Mouse (Mus musculus): ENCODE results near the gene Syt6. TPM values are rescaled to one million over a fixed set of nuclear protein-coding genes. Genes with fewer than 3 reads are reported as not detected.

The Syt6 gene
- total RNA-seq (2014; rRNA removed): 43.3 and 44.2 TPM in 2 replicates
- 21.0 and 22.2 TPM in 2 replicates for polyA plus RNA-seq (2015; fragmentation: Nextera tagmentation; extraction: Ambion mirVana)

DNA sequence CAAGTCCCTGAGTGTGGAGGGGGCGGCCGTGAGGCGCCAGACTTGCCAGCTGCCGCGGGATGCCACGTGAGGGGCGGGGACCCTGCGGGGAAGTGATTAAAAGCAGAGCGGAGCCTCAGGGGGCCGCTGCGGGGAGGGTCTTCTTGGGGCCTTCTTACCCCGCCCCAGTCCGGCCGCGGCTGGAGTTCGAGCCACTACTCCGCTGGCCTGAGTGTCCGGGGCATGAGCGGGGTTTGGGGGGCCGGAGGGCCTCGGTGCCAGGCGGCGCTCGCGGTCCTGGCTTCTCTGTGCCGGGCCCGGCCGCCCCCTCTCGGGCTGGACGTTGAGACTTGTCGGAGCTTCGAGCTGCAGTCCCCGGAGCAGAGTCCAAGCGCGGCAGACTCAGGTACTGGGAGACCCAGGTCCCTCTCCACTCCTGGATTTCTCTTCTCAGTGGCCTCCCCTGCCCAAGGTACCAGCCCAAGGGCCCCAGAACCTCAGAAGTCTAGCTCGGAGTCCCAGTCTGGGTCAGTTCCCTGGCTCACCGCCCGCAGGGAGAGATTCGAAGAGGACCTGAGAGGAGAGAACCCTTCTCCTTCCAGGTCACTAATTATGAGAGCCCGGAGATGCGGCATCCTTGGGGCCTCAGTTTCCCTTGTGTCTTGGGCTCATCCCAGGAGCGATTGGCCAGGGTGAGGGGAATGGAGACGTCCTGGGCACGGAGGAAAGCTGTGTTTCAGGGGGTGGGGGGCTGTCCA is at the start of gene Syt6:
Syt6 (plus strand) TSS at position 76 of the 737 bp plus-strand sequence.
- Histone ChIP-seq H3K27me3 (ENCODE audit: insufficient read depth, low read length) (peaks cover 18% of the 10 kb centered on the region), H3K4me3 (ENCODE audit: low read depth, low read length) (peak within 1 kb of the TSS; percentile 54), H3K36me3 (ENCODE audit: insufficient read depth) (no peaks in the 10 kb centered on the region), H3K4me1 (ENCODE audit: insufficient read depth) (peaks cover 25% of the 10 kb centered on the region), H3K4me2 (ENCODE audit: low read depth) (peak within 1 kb of the TSS; percentile 81), H3K9me3 (ENCODE audit: low read length) (no peaks in the 10 kb centered on the region), H3K27ac (ENCODE audit: low read depth, low read length) (peak within 1 kb of the TSS; percentile 57), H3K9ac (peak within 1 kb of the TSS; percentile 69)
- peak; percentile 17; the same call in 1 of the 2 replicates for TF ChIP-seq CTCF (IDR thresholded peaks at IDR 0.05; ENCODE audit: low read depth)
- WGBS: under 1% methylated on average over 41 of the region's 44 CpGs
- ATAC-seq (peak; percentile 40; the same call in 1 of the 2 replicates), DNase-seq (peak; percentile 60)

DNA sequence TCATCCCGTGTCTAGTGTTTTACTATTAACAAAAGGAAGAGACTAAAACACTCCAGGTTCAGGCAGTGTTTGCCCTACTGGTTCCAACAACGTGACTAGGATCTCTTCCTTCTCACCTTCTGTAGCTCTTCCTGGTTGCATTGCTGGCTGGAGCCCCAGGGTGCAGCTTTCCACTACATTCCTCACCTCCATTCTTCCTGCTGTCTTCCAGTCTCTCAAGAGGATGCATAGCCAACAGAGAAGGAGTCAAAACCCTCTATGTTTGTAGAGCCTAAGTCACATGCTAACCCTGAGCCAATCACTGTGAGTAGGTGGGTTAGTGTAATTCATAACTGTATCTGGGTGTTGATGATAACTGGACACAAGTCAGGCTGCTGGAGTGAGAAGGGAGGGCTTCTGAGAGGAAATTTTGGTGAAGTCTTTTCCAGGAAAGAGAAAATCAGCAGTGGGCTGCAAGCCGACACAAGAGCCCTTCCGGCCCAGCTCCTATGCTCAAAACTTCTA is 48.8 kb upstream of the Syt6 start:
- no peaks in the 10 kb centered on the region for H3K36me3 ChIP-seq (ENCODE audit: insufficient read depth)
- H3K9me3 ChIP-seq (ENCODE audit: low read length): no peaks in the 10 kb centered on the region
- no peaks in the 10 kb centered on the region for H3K27me3 ChIP-seq (ENCODE audit: insufficient read depth, low read length)
- no peak overlapping the region for H3K4me3 ChIP-seq (ENCODE audit: low read depth, low read length)
- no peak overlapping the region for H3K4me2 ChIP-seq (ENCODE audit: low read depth)
- no peak for TF ChIP-seq CTCF (IDR thresholded peaks at IDR 0.05; ENCODE audit: low read depth)
- WGBS: 78% methylated on average over 4 of the region's 4 CpGs
- no peak overlapping the region for H3K27ac ChIP-seq (ENCODE audit: low read depth, low read length)
- no peak for DNase-seq
- no peaks in the 10 kb centered on the region for H3K4me1 ChIP-seq (ENCODE audit: insufficient read depth)
- no peak for ATAC-seq
- H3K9ac ChIP-seq: no peak overlapping the region

DNA sequence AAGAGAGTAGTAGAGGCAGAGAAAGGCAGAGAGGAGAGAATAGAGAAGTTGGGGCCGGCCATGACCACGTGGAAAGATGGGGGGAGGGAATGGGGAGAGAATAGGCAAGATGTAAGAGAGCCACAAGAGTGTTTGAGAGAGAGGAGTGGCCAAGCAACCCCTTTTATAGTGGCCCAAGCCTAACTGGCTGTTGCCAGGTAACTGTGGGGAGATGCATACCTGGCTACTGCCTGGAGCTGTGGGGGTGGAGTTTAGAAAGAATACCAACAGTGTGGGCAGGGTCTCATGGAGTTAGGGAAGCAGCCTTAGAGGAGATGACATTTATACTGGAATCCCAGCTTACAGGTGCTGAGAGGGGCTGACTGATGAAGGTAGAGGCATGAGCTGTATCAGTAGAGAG is 48.2 kb upstream of the Syt6 start:
- no peak overlapping the region for H3K4me3 ChIP-seq (ENCODE audit: low read depth, low read length)
- H3K9ac ChIP-seq: no peak overlapping the region
- no peaks in the 10 kb centered on the region for H3K4me1 ChIP-seq (ENCODE audit: insufficient read depth)
- H3K4me2 ChIP-seq (ENCODE audit: low read depth): no peak overlapping the region
- H3K27ac ChIP-seq (ENCODE audit: low read depth, low read length): no peak overlapping the region
- no peak for TF ChIP-seq CTCF (IDR thresholded peaks at IDR 0.05; ENCODE audit: low read depth)
- H3K36me3 ChIP-seq (ENCODE audit: insufficient read depth): no peaks in the 10 kb centered on the region
- H3K27me3 ChIP-seq (ENCODE audit: insufficient read depth, low read length): no peaks in the 10 kb centered on the region
- ATAC-seq (peak; percentile 43; the same call in 1 of the 2 replicates), DNase-seq (no peak)
- 17% methylated on average over 2 of the region's 2 CpGs for WGBS
- no peaks in the 10 kb centered on the region for H3K9me3 ChIP-seq (ENCODE audit: low read length)

DNA sequence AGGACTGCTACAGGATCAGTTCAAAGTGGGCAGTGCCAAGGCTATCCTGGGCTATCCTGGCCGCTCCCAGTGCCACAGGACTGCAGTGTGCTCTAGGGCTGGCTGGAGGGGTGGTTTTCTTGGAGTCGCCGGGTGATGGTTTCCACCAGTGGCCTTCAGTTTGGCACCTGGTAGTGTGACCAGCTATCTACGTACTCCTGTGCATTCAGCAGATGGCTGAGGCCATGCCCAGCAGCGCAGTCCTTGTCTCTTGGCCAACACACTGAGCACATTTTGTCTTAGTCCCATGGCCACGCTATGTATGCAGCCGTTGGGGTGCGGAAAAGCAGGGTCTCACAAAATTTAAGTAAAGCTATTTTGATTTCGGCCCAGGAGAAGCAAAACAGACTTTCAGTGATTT is 41.0 kb upstream of the Syt6 start:
- DNase-seq: no peak
- Histone ChIP-seq H3K9ac (no peak overlapping the region), H3K4me1 (ENCODE audit: insufficient read depth) (no peaks in the 10 kb centered on the region), H3K9me3 (ENCODE audit: low read length) (no peaks in the 10 kb centered on the region), H3K27ac (ENCODE audit: low read depth, low read length) (no peak overlapping the region), H3K4me3 (ENCODE audit: low read depth, low read length) (no peak overlapping the region), H3K36me3 (ENCODE audit: insufficient read depth) (no peaks in the 10 kb centered on the region), H3K4me2 (ENCODE audit: low read depth) (no peak overlapping the region), H3K27me3 (ENCODE audit: insufficient read depth, low read length) (no peaks in the 10 kb centered on the region)
- no peak for ATAC-seq
- 95% methylated on average over 9 of the region's 9 CpGs for whole genome bisulfite sequencing
- no peak for TF ChIP-seq CTCF (IDR thresholded peaks at IDR 0.05; ENCODE audit: low read depth)

DNA sequence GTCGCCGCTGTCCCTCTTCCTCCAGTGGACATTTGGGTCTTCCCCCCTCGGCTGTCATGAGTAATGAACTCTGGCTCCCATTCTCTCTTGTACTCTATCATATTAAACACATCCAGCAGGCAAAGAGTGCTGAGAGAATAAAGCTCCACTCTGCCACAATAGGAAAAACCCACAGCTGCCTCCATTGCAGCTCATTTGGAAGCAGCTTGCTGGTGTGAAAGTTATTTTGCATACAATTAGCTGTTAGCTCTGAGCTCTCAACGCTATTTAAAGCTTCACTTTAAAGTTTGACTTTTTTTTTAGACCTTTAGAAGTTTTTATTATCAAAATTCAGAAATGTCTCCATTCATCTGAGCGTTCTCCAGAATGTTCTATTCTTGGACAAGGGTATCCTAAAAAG is 39.8 kb upstream of the Syt6 start:
- DNase-seq (peak; percentile 35), ATAC-seq (peak; percentile 74)
- Histone ChIP-seq H3K4me3 (ENCODE audit: low read depth, low read length) (no peak overlapping the region), H3K36me3 (ENCODE audit: insufficient read depth) (no peaks in the 10 kb centered on the region), H3K27ac (ENCODE audit: low read depth, low read length) (peak overlapping the region; percentile 22; the same call in 1 of the 2 replicates), H3K4me1 (ENCODE audit: insufficient read depth) (no peaks in the 10 kb centered on the region), H3K27me3 (ENCODE audit: insufficient read depth, low read length) (no peaks in the 10 kb centered on the region), H3K9ac (no peak overlapping the region), H3K4me2 (ENCODE audit: low read depth) (no peak overlapping the region), H3K9me3 (ENCODE audit: low read length) (no peaks in the 10 kb centered on the region)
- TF ChIP-seq CTCF (IDR thresholded peaks at IDR 0.05; ENCODE audit: low read depth): no peak
- WGBS: 34% methylated on average over 5 of the region's 5 CpGs

DNA sequence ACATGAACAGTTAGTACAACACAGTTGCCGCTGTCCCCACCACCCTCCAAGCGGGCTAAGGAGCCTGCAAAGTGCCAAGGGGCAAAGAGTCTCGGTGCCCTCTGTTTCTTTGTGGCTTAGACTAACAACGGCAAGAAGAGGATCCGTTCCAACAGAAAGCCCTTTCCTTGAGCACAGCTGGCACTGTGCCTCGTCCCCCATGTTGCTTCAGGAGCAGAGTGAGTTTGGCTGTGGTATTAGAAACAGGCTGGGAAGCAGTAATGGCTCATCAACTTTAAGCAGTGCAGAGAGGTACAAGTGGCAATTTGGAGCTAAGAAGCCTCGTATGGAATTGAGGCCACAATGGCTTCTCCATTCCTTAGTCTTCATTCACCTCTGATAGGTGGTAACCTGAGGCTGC is 35.9 kb upstream of the Syt6 start:
- DNase-seq: peak; percentile 43
- H3K27me3 ChIP-seq (ENCODE audit: insufficient read depth, low read length): no peaks in the 10 kb centered on the region
- no peak overlapping the region for H3K4me3 ChIP-seq (ENCODE audit: low read depth, low read length)
- no peak overlapping the region for H3K27ac ChIP-seq (ENCODE audit: low read depth, low read length)
- H3K9ac ChIP-seq: no peak overlapping the region
- 32% methylated on average over 7 of the region's 7 CpGs for WGBS
- no peaks in the 10 kb centered on the region for H3K36me3 ChIP-seq (ENCODE audit: insufficient read depth)
- H3K4me2 ChIP-seq (ENCODE audit: low read depth): no peak overlapping the region
- no peak for TF ChIP-seq CTCF (IDR thresholded peaks at IDR 0.05; ENCODE audit: low read depth)
- H3K4me1 ChIP-seq (ENCODE audit: insufficient read depth): no peaks in the 10 kb centered on the region
- no peaks in the 10 kb centered on the region for H3K9me3 ChIP-seq (ENCODE audit: low read length)
- no peak for ATAC-seq

DNA sequence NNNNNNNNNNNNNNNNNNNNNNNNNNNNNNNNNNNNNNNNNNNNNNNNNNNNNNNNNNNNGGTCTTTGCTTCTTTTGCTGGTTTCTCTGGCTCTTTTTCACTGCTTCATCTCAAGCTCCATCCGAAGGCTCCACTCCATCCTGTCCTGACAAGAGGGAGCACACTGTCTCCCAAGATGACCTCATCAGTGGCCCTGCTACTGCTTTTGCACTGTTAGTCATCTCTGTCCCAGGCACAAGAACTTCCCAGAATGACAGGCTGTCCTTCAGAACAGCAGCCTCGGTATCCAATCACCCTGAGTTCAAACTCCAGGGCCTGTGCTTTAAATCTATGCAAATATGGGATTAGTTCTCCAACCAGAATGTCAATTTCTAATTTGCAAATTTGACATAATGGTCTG is 28.9 kb upstream of the Syt6 start:
- Histone ChIP-seq H3K27ac (ENCODE audit: low read depth, low read length) (no peak overlapping the region), H3K36me3 (ENCODE audit: insufficient read depth) (no peaks in the 10 kb centered on the region), H3K4me2 (ENCODE audit: low read depth) (no peak overlapping the region), H3K27me3 (ENCODE audit: insufficient read depth, low read length) (no peaks in the 10 kb centered on the region), H3K9me3 (ENCODE audit: low read length) (no peaks in the 10 kb centered on the region), H3K9ac (no peak overlapping the region), H3K4me1 (ENCODE audit: insufficient read depth) (no peaks in the 10 kb centered on the region), H3K4me3 (ENCODE audit: low read depth, low read length) (no peak overlapping the region)
- TF ChIP-seq CTCF (IDR thresholded peaks at IDR 0.05; ENCODE audit: low read depth): no peak
- WGBS: 67% methylated on average over 2 of the region's 2 CpGs
- DNase-seq: no peak
- ATAC-seq: no peak

All from forebrain, postnatal 0 days (tissue).